Mouse (Mus musculus): ENCODE results near the gene Tle4. TPM values are rescaled to one million over a fixed set of nuclear protein-coding genes. Genes with fewer than 3 reads are reported as not detected.

The Tle4 gene
- polyA plus RNA-seq, 1 experiment: 0.76 TPM

DNA sequence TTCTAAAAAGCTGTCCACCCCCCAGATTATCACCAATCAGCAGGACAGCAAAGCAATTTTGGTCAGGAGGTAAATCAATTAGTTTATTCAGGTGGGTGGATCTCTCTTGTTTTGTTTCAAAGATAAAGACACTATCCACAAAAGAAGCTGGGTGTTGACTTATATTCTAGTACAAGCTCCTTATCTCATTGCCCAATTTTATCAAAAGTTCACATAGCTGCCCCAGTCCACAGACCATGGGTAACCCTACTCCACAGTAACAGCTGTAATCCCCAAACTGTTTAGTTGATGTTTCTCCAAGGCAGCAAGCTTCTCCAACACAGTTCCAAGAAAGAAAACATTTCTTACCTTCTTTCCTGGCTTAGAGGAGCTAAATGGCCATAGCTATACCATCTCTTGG, 21.5 kb downstream of the Tle4 start:
- no peak overlapping the region for H3K4me3 ChIP-seq
- no peaks in the 10 kb centered on the region for H3K79me2 ChIP-seq (ENCODE audit: control insufficient read depth, insufficient read depth)
- H3ac ChIP-seq (ENCODE audit: control insufficient read depth, insufficient read length): no peak overlapping the region
- H3K4me2 ChIP-seq (ENCODE audit: low read depth): no peak overlapping the region
- TF ChIP-seq TCF3 (IDR thresholded peaks at IDR 0.05; ENCODE audit: insufficient read length, low read depth) (no peak), POLR2AphosphoS2 (IDR thresholded peaks at IDR 0.05; ENCODE audit: insufficient read length, low read depth) (no peak), E2F4 (IDR thresholded peaks at IDR 0.05; ENCODE audit: insufficient read depth) (no peak), CEBPB (IDR thresholded peaks at IDR 0.05; ENCODE audit: insufficient read depth, poor library complexity, severe bottlenecking) (no peak), MAX (IDR thresholded peaks at IDR 0.05; ENCODE audit: low read depth) (no peak)
- no peaks in the 10 kb centered on the region for H3K27me3 ChIP-seq (ENCODE audit: control insufficient read depth, insufficient read depth, insufficient read length)
- H3K36me3 ChIP-seq (ENCODE audit: control insufficient read depth, insufficient read depth): no peaks in the 10 kb centered on the region

GRCm38 (mm10) chr19:14568879-14569278, 29.0 kb downstream of the Tle4 start:
- no peak for TF ChIP-seq MYOG (IDR thresholded peaks at IDR 0.05; ENCODE audit: control insufficient read depth in 1 of 3, insufficient read depth in 1 of 3, insufficient read length in 2 of 3, low read depth in 2 of 3)
- no peak for TF ChIP-seq SRF (IDR thresholded peaks at IDR 0.05; ENCODE audit: control insufficient read depth, insufficient read length, low read depth)
- TF ChIP-seq USF1 (IDR thresholded peaks at IDR 0.05; ENCODE audit: low read depth): no peak
- no peak for TF ChIP-seq TCF12 (IDR thresholded peaks at IDR 0.05; ENCODE audit: insufficient read depth, poor library complexity, severe bottlenecking)
- no peak for TF ChIP-seq E2F4 (IDR thresholded peaks at IDR 0.05; ENCODE audit: insufficient read depth)
- no peak for TF ChIP-seq TCF3 (IDR thresholded peaks at IDR 0.05; ENCODE audit: insufficient read length, low read depth)
- TF ChIP-seq MAX (IDR thresholded peaks at IDR 0.05; ENCODE audit: low read depth): no peak
- no peak overlapping the region for H3ac ChIP-seq (ENCODE audit: control insufficient read depth, insufficient read length)
- no peak overlapping the region for H3K4me2 ChIP-seq (ENCODE audit: low read depth)

DNA sequence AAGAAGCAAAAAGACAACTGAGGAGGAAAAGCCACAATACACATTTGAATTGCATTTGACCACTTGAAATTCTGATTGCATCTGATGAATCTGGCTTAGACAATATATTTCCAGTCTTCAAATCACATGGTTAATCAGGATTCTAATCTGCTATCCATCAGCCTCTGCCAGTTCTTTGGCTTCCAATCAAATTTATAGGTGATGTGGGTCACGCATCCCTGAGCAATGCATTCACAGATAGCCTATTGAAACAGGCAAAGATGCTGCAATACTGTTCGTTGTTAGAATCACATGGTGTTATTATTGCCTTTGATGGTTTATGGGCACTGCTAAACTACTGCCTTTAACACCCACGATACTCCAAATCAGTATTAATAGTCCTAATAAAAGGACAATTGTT, 30.8 kb downstream of the Tle4 start:
- Histone ChIP-seq H3K4me3 (no peak overlapping the region), H3ac (ENCODE audit: control insufficient read depth, insufficient read length) (no peak overlapping the region), H3K4me2 (ENCODE audit: low read depth) (no peak overlapping the region), H3K36me3 (ENCODE audit: control insufficient read depth, insufficient read depth) (no peaks in the 10 kb centered on the region), H3K27me3 (ENCODE audit: control insufficient read depth, insufficient read depth, insufficient read length) (no peaks in the 10 kb centered on the region), H3K79me2 (ENCODE audit: control insufficient read depth, insufficient read depth) (no peaks in the 10 kb centered on the region)
- TF ChIP-seq MYOD1 (IDR thresholded peaks at IDR 0.05; ENCODE audit: control insufficient read depth in 1 of 3, insufficient read length in 2 of 3, low read depth in 2 of 3): no peak

More at GRCm38 (mm10) chr19:14568879-14569278, 29.0 kb downstream of the Tle4 start:
- Histone ChIP-seq H3K36me3 (ENCODE audit: control insufficient read depth, insufficient read depth) (no peaks in the 10 kb centered on the region), H3K4me3 (no peak overlapping the region), H3K79me2 (ENCODE audit: control insufficient read depth, insufficient read depth) (no peaks in the 10 kb centered on the region), H3K27me3 (ENCODE audit: control insufficient read depth, insufficient read depth, insufficient read length) (no peaks in the 10 kb centered on the region)

DNA sequence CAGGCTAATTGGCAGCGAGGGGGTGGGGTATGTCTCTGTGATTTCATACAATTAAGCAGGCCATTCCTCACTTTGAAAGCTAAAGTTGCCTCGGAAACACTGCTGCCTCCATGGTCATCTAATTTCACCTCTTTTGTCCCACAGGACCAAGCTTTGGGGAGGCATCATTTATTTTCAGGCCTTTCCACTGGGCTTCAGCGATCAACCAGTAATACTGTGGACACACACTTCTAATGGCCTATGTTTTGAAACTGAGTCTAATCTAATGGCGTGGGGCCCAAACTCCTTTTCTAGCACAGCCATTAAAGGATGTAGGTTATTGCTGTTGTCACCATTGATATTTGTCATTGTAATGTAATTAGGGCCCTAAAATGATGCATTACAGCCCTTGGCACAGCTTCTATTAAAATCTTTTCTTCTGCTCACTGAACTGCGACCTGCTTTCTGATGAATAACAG, 31.3 kb downstream of the Tle4 start:
- Histone ChIP-seq H3ac (ENCODE audit: control insufficient read depth, insufficient read length) (no peak overlapping the region), H3K4me3 (no peak overlapping the region), H3K27me3 (ENCODE audit: control insufficient read depth, insufficient read depth, insufficient read length) (no peaks in the 10 kb centered on the region), H3K36me3 (ENCODE audit: control insufficient read depth, insufficient read depth) (no peaks in the 10 kb centered on the region), H3K4me2 (ENCODE audit: low read depth) (no peak overlapping the region), H3K79me2 (ENCODE audit: control insufficient read depth, insufficient read depth) (no peaks in the 10 kb centered on the region)
- TF ChIP-seq REST (IDR thresholded peaks at IDR 0.05; ENCODE audit: insufficient read depth, insufficient read length) (no peak), USF1 (IDR thresholded peaks at IDR 0.05; ENCODE audit: low read depth) (no peak), TCF12 (IDR thresholded peaks at IDR 0.05; ENCODE audit: insufficient read depth, poor library complexity, severe bottlenecking) (no peak), SRF (IDR thresholded peaks at IDR 0.05; ENCODE audit: control insufficient read depth, insufficient read length, low read depth) (no peak), E2F4 (IDR thresholded peaks at IDR 0.05; ENCODE audit: insufficient read depth) (no peak), POLR2A (IDR thresholded peaks at IDR 0.05; ENCODE audit: insufficient read length, low read depth) (no peak), CEBPB (IDR thresholded peaks at IDR 0.05; ENCODE audit: insufficient read depth, poor library complexity, severe bottlenecking) (no peak), MAX (IDR thresholded peaks at IDR 0.05; ENCODE audit: low read depth) (no peak), MYOD1 (IDR thresholded peaks at IDR 0.05; ENCODE audit: control insufficient read depth in 1 of 3, insufficient read length in 2 of 3, low read depth in 2 of 3) (no peak), POLR2AphosphoS2 (IDR thresholded peaks at IDR 0.05; ENCODE audit: insufficient read length, low read depth) (no peak), MYOG (IDR thresholded peaks at IDR 0.05; ENCODE audit: control insufficient read depth in 1 of 3, insufficient read depth in 1 of 3, insufficient read length in 2 of 3, low read depth in 2 of 3) (no peak), TCF3 (IDR thresholded peaks at IDR 0.05; ENCODE audit: insufficient read length, low read depth) (no peak)

- Histone ChIP-seq H3K4me2 (ENCODE audit: low read depth) (no peak overlapping the region), H3K79me2 (ENCODE audit: control insufficient read depth, insufficient read depth) (no peaks in the 10 kb centered on the region), H3K27me3 (ENCODE audit: control insufficient read depth, insufficient read depth, insufficient read length) (no peaks in the 10 kb centered on the region), H3K36me3 (ENCODE audit: control insufficient read depth, insufficient read depth) (no peaks in the 10 kb centered on the region), H3K4me3 (no peak overlapping the region), H3ac (ENCODE audit: control insufficient read depth, insufficient read length) (no peak overlapping the region)
- TF ChIP-seq REST (IDR thresholded peaks at IDR 0.05; ENCODE audit: insufficient read depth, insufficient read length) (no peak), MYOG (IDR thresholded peaks at IDR 0.05; ENCODE audit: control insufficient read depth in 1 of 3, insufficient read depth in 1 of 3, insufficient read length in 2 of 3, low read depth in 2 of 3) (no peak), POLR2AphosphoS2 (IDR thresholded peaks at IDR 0.05; ENCODE audit: insufficient read length, low read depth) (no peak), TCF12 (IDR thresholded peaks at IDR 0.05; ENCODE audit: insufficient read depth, poor library complexity, severe bottlenecking) (no peak), POLR2A (IDR thresholded peaks at IDR 0.05; ENCODE audit: insufficient read length, low read depth) (no peak)
Observed at GRCm38 (mm10) chr19:14565424-14566069, 32.3 kb downstream of the Tle4 start.

Measured in myocyte (in vitro differentiated cells).